Mouse (Mus musculus) G1E-ER4 (cell line): ENCODE results near the gene Pvalb. TPM values are rescaled to one million over a fixed set of nuclear protein-coding genes. Genes with fewer than 3 reads are reported as not detected.

ENCODE experiments used
- GATA1 ChIP-seq: IDR thresholded peaks from one replicate; pipeline ENCODE4 v1.8.0; 2012; ENCODE audit warnings: low read length, inconsistent platforms
- polyA plus RNA-seq: library from polyadenylated mRNA; stranded (reverse); fragments of >175 nt; gene quantifications from 2 replicates; pipeline ENCODE4 v1.2.3, GENCODE M21; 2012

Pvalb gene
- polyA plus RNA-seq, 1 experiment: not detected

GRCm38 (mm10) chr15:78215269-78215668, 9.1 kb upstream of the Pvalb start:
- no peak for TF ChIP-seq GATA1

GRCm38 (mm10) chr15:78211367-78211766, 5.2 kb upstream of the Pvalb start:
- no peak for TF ChIP-seq GATA1

GRCm38 (mm10) chr15:78210203-78210602, 4.0 kb upstream of the Pvalb start:
- TF ChIP-seq GATA1: no peak

GRCm38 (mm10) chr15:78205192-78205591, 1.0 kb downstream of the Pvalb start:
- no peak for TF ChIP-seq GATA1

- TF ChIP-seq GATA1: no peak
Measured at GRCm38 (mm10) chr15:78204053-78204847, 1.9 kb downstream of the Pvalb start.

GRCm38 (mm10) chr15:78195096-78195880, 10.9 kb downstream of the Pvalb start:
- TF ChIP-seq GATA1: no peak

- no peak for TF ChIP-seq GATA1
Measured at GRCm38 (mm10) chr15:78194320-78194719, 11.9 kb downstream of the Pvalb start.

GRCm38 (mm10) chr15:78189636-78190035, 16.6 kb downstream of the Pvalb start:
- no peak for TF ChIP-seq GATA1

- TF ChIP-seq GATA1: no peak
Measured at GRCm38 (mm10) chr15:78188546-78188945, 17.7 kb downstream of the Pvalb start.

- TF ChIP-seq GATA1: no peak
Measured at GRCm38 (mm10) chr15:78186906-78187305, 19.3 kb downstream of the Pvalb start.

GRCm38 (mm10) chr15:78185609-78186008, 20.6 kb downstream of the Pvalb start:
- no peak for TF ChIP-seq GATA1

- TF ChIP-seq GATA1: no peak
Measured at GRCm38 (mm10) chr15:78184855-78185254, 21.3 kb downstream of the Pvalb start.

- TF ChIP-seq GATA1: no peak
Measured at GRCm38 (mm10) chr15:78181701-78182405, 24.3 kb downstream of the Pvalb start.

- TF ChIP-seq GATA1: no peak
Measured at GRCm38 (mm10) chr15:78179775-78180174, 26.4 kb downstream of the Pvalb start.

GRCm38 (mm10) chr15:78178397-78178796, 27.8 kb downstream of the Pvalb start:
- no peak for TF ChIP-seq GATA1

GRCm38 (mm10) chr15:78177257-78177656, 28.9 kb downstream of the Pvalb start:
- TF ChIP-seq GATA1: no peak
